Mouse (Mus musculus) ovary, postnatal 14 days (tissue): Measurements from ENCODE around the gene Eps8.

Experiments used
- DNase-seq: peaks from one replicate; pipeline ENCODE4 v3.0.0; 2022; ENCODE audit warnings: low spot score

Gene Eps8

GRCm38 (mm10) chr6:137661583-137662365 is 7.1 kb upstream of the Eps8 start:
- DNase-seq, result no peak

GRCm38 (mm10) chr6:137658426-137659088 is 3.9 kb upstream of the Eps8 start:
- DNase-seq, result no peak

- no peak for DNase-seq
Measured at GRCm38 (mm10) chr6:137657203-137657602, 2.5 kb upstream of the Eps8 start.

GRCm38 (mm10) chr6:137649528-137649927 is 5.1 kb downstream of the Eps8 start:
- DNase-seq, result no peak

- DNase-seq, result peak; percentile 75
Measured at GRCm38 (mm10) chr6:137649068-137649480, 5.6 kb downstream of the Eps8 start.

- peak; percentile 21 for DNase-seq
Measured at GRCm38 (mm10) chr6:137648110-137649067, 6.3 kb downstream of the Eps8 start.

- no peak for DNase-seq
Measured at GRCm38 (mm10) chr6:137647646-137648045, 7.0 kb downstream of the Eps8 start.

- DNase-seq, result no peak
Measured at GRCm38 (mm10) chr6:137646726-137647125, 8.0 kb downstream of the Eps8 start.

GRCm38 (mm10) chr6:137644893-137645292 is 9.8 kb downstream of the Eps8 start:
- DNase-seq, result no peak

- DNase-seq, result no peak
Measured at GRCm38 (mm10) chr6:137643814-137644213, 10.9 kb downstream of the Eps8 start.

- DNase-seq, result no peak
Measured at GRCm38 (mm10) chr6:137641642-137642041, 13.0 kb downstream of the Eps8 start.

- DNase-seq, result no peak
Measured at GRCm38 (mm10) chr6:137638834-137639567, 15.7 kb downstream of the Eps8 start.

GRCm38 (mm10) chr6:137637443-137637842 is 17.2 kb downstream of the Eps8 start:
- DNase-seq, result no peak

- DNase-seq, result no peak
Measured at GRCm38 (mm10) chr6:137636131-137636530, 18.5 kb downstream of the Eps8 start.

GRCm38 (mm10) chr6:137633626-137634025 is 21.1 kb downstream of the Eps8 start:
- no peak for DNase-seq

GRCm38 (mm10) chr6:137633121-137633520 is 21.6 kb downstream of the Eps8 start:
- no peak for DNase-seq

- DNase-seq, result no peak
Measured at GRCm38 (mm10) chr6:137630387-137630786, 24.3 kb downstream of the Eps8 start.

GRCm38 (mm10) chr6:137629603-137630231 is 25.0 kb downstream of the Eps8 start:
- DNase-seq, result no peak

- DNase-seq, result no peak
Measured at GRCm38 (mm10) chr6:137628715-137629114, 26.0 kb downstream of the Eps8 start.

- no peak for DNase-seq
Measured at GRCm38 (mm10) chr6:137621021-137621420, 33.7 kb downstream of the Eps8 start.

- peak; percentile 27 for DNase-seq
Measured at GRCm38 (mm10) chr6:137613903-137614302, 40.8 kb downstream of the Eps8 start.
